Mouse (Mus musculus) liver, embryonic 14.5 days (tissue): ENCODE data around the gene Mab21l2.

Experiments used
- CTCF ChIP-seq: IDR thresholded peaks from 2 replicates; pipeline ENCODE4 v1.5.1; 2016; ENCODE audit warnings: antibody characterized with exemption, low read depth, control low read depth
- EP300 ChIP-seq: IDR thresholded peaks from 2 replicates; pipeline ENCODE4 v1.6.1; 2016; ENCODE audit warnings: antibody characterized with exemption, low read depth

DNA sequence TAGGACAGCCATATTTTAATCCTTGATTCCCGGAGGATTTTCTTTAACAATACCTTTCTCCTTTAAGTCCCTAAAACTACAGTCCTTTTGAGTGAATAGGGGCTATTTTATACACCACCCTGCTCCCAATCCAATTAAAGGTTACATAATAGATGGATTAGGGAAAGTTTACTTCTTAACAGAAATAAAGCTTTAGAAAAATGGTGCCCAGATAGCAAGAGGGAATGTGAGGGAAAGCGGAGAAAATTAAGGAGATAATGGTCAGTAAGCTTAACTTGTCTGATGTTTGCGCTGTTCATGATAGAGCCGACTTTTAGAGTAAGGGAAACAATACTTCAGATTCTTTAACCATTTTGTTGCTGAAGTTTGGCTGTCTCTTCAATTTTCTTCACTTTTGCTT is 23.1 kb upstream of the Mab21l2 start:
- no peak for TF ChIP-seq CTCF
- TF ChIP-seq EP300, result no peak
